Mouse (Mus musculus) gastrocnemius, adult 8-10 months (tissue): ENCODE results near the gene Gsap. TPM values are rescaled to one million over a fixed set of nuclear protein-coding genes. Genes with fewer than 3 reads are reported as not detected.
"Not testable (repeated sequence)": the region's sequence is repeated elsewhere in the genome, so short reads cannot be mapped to it uniquely, and the experiment has no call there.

Source experiments
- DNase-seq, 2 experiments: peaks; one replicate each; pipeline ENCODE4 v3.0.0; 2022; ENCODE audit warnings: low spot score in 2 of 2
- total RNA-seq, 4 experiments: library from RNA; stranded (reverse); gene quantifications; 2 replicates each; pipeline ENCODE4 v1.2.4; 2022

Gsap gene
- total RNA-seq, 4 experiments from 2014 or later = 0.58 to 1.3 (median 0.79) TPM

DNA sequence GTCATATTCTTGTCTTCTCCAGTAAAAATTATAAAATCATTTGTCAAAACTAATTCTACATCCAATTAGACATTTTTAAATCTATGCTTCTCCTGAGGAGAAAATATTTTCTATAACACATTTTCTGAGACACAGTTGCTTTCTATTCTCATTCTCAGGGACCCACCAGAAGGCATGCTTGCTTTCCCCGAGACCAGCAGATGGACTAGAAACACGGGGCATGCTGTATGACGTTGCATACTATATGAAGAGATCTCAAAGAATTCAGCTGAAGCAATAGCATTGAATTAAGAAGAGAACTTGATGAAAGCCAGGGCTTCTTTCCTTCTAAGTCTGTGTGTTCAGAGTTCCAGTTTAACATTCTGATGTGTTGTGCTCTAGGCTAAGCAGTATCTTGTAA, 128.6 kb downstream of the Gsap start:
- no peak for DNase-seq

- DNase-seq = no peak
Measured at GRCm38 (mm10) chr5:21320138-21320537, 134.1 kb downstream of the Gsap start.

- DNase-seq = peak in 1 of 2 experiments; percentile 17
Measured at GRCm38 (mm10) chr5:21326494-21326893, 140.4 kb downstream of the Gsap start.

DNA sequence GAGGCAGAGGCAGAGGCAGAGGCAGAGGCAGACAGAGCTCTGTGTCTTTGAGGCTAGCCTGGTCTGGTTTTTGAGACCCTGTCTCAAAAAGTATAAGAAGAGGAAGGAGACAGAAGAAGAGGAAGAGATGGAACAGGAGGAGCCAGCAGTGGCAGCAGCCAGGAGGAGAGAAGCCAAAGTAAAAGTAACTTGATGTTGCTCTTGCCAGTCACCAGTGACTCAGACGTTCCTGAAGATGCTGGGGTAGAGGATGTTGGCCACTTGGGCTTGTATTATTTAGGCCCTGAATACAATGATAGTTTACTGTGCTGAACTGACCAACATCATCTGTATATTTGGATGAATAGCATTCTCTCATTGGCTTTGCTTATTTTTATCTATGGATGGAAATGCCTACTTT, 142.5 kb downstream of the Gsap start:
- no peak for DNase-seq

DNA sequence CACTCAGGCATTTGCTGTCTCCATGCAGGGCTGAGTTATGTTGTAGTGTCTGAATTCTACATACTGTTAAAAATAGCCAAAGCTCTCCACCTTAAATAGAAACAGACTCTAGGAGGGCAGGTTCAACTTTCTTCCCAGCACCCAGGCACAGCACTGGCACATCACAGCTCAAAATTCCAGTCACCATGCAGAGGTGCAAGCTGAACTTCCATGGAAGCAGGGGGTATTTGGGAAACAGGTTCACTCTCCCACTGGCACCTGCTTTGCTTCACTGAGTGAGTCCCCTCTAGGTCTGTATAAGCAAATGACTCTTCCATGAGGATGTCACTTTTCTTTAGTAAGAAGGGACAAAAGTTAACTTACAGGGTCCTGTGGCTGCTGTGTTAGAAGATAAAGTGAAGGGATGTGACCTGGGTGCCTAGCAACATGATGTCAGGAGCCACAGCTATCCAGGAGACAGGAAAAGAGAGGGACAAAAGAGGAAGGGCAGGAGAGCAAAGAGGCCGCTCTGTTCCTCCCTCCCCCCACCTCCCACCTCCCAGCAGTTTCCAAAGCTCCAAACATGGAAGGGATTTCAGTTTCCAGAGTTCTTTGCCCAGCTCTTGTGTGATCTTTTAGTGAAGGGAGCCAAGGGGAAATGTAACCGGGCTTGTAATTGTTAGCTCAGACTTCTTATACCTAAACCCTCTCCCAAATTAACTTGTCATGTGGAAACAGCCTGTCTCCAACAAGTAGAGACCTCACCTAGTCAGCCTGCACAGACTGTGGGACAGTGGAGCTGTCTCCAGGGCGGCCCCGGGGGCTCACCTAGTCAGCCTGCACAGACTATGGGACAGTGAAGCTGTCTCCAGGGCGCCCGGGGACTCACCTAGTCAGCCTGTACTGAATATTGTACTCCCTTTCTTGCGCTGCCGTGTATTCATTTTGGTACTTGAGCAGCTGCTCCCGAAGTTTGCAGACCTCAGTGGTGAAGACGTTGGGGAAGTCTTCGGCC, 143.9 kb downstream of the Gsap start:
- DNase-seq = peak in 1 of 2 experiments; percentile 14

DNA sequence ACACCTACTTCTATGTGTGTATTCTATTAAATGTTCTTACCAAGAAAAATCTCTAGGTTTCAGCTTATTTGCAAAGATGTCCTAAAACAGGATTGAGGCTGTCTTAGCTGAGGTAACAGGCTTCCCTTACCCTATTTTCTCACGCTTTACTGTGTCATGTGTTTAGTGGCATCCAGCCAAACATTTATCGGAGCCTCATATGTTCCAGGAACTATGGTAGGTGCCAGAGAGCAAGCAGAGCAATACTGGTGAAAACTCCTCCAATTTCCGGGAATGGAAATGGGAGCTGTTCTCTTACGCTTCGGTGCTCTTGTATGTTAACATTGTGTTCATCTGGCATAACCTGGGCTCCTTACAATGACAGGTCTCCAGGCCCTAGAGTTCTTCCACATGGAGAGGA, 145.6 kb downstream of the Gsap start:
- no peak for DNase-seq

DNA sequence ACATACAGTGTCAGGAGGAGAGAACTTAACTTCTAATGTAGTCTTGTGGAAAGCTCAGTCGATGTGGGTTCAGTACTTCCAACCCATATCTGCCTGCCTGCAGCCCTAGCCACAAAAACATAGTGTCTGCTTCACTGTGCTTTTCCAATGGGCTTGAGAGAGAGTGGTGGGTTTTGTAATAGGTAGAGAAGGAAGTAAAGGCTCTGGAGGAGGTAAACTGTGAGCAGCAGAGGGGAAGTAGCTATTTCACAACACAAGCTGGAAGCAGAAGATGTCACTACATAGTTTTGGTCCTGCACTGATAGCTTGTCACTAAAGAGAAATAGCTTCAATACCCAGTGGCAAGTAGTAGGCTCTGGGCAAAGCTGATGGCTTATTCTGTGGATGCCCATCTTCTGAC, 146.1 kb downstream of the Gsap start:
- DNase-seq = no peak

DNA sequence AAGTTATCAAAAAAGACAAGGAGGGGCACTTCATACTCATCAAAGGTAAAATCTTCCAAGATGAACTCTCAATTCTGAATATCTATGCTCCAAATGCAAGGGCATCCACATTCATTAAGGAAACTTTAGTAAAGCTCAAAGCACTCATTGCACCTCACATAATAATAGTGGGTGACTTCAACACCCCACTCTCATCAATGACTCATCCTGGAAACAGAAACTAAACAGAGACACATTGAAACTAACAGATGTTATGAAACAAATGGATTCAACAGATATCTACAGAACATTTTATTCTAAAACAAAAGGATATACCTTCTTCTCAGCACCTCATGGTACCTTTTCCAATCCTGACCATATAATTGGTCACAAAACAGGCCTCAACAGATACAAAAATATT, 156.2 kb downstream of the Gsap start:
- not testable (repeated sequence) for DNase-seq

DNA sequence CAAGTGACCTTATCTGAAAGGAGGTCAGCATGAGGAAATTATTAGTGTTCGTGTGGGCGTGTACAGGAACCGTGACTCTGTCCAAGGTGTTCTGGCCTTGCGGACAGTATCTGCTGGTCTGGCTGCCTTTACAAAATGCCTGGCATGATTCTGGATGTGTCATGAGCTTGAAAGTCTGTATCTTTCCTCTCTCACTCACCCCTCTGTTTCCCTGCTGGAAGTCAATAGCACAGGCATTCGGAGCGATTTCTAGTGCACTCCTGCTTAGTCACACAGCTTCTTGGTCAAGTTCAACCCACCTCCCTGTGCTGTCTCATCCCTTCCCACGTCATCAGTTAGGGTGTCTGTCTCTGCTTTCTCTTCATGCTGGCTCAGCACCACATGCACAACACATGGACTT, 162.3 kb downstream of the Gsap start:
- peak in 1 of 2 experiments; percentile 17 for DNase-seq

DNA sequence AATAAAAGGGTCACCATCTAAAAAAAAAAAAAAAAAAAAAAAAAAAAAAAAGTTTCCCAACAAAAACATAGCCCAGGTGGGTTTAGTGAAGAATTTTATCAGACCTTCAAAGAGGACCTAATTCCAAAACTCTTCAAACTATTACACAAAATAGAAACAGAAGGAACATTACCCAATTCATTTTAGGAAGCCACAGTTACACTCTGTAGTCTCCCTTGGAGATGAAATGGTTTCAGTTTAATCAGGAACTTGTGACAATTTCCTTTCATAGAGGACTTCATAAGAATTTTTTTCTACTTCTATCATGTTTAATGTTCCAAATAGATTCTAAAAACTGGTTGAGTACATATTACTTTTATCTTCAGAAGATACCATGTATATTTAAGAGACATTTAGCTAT, 165.6 kb downstream of the Gsap start:
- no peak for DNase-seq

DNA sequence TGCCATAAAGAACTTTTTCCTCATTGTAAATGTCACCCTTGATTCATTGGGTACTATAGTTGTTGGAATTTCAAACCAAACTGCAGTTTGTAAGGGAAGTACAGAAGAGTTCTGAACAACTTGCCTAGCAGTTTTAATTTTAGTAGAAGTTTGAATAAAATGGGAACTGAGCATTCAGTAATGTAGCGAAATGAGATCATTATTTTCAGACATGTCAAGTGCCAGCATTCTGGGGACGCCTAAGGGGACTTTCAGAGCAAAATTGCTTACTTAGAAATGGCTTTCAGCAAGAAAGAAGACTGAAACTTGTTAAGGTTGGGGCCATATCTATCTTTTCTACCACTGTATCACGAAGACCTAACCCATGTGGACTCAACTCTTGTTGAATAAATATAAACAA, 172.6 kb downstream of the Gsap start:
- no peak for DNase-seq

DNA sequence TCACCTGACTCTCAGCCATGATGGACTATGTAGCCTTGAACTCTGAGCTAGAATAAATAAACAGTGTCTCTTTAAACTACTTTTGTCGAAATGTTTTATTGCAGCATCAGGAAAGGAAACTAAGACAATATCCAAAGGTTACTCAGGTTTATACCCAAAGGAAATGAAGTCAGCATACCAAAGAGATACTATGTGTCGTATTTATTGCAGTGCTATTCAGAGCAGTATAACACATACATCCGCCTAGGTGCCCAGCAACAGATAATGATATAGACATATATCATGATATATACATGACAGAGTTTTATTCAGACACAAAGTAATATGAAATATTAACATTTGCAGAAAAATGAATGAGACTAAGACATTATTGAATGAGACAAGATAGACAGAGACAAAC, 177.3 kb downstream of the Gsap start:
- DNase-seq = no peak

Other genes starting within 250 kb of the Gsap start
- 1 to 10 TPM; 7.6 to 9.1 (median 8.9) TPM for gene Rsbn1l, start 229.9 kb upstream of the Gsap start, total RNA-seq
- 10 to 100 TPM in 3 of 4 experiments, 1 to 10 TPM in 1; 8.3 to 15.7 (median 12.5) TPM for gene Ptpn12, start 130.3 kb upstream of the Gsap start, total RNA-seq
- 1 to 10 TPM; 2.2 to 4.5 (median 3.8) TPM for gene Fgl2, start 186.4 kb downstream of the Gsap start, total RNA-seq
- gene Ccdc146, start 238.4 kb downstream of the Gsap start, total RNA-seq = 1 to 10 TPM; 2.8 to 4.4 (median 3.1) TPM
- 10 to 100 TPM in 3 of 4 experiments, 1 to 10 TPM in 1; 9.6 to 11.0 (median 10.4) TPM for gene Fam185a, start 238.7 kb downstream of the Gsap start, total RNA-seq